Mouse (Mus musculus) megakaryocyte, adult 5-6 weeks (primary cell): ENCODE data around the gene Dnajb1. TPM values are rescaled to one million over a fixed set of nuclear protein-coding genes. Genes with fewer than 3 reads are reported as not detected.
"Not testable (repeated sequence)": the region's sequence is repeated elsewhere in the genome, so short reads cannot be mapped to it uniquely, and the experiment has no call there.

Experiments
- ATAC-seq: 2 replicates; pipeline ENCODE4 v1.8.0; 2016; ENCODE audit warnings: mild to moderate bottlenecking, inconsistent platforms; ENCODE audit not compliant: poor library complexity, severe bottlenecking
- total RNA-seq, 2 experiments: library from RNA; stranded (forward) in 1 of 2; stranded (reverse) in 1 of 2; fragments of 153-499, 151-499 nt in 1 of 2; fragments of 221-1000, 200-1000 nt in 1 of 2; gene quantifications; 2 replicates each; pipeline versions ENCODE4 v1.2.3 to v1.2.4; 2015 to 2017

Dnajb1 gene
- total RNA-seq, 2 experiments from 2014 or later: 26.4 to 40.0 TPM

GRCm38 (mm10) chr8:83577384-83577791 is 30.6 kb upstream of the Dnajb1 start:
- ATAC-seq: peak; percentile 53

- ATAC-seq: no peak
Measured at GRCm38 (mm10) chr8:83578131-83579055, 29.6 kb upstream of the Dnajb1 start.

- no peak for ATAC-seq
Measured at GRCm38 (mm10) chr8:83579676-83580075, 28.3 kb upstream of the Dnajb1 start.

GRCm38 (mm10) chr8:83580826-83581225 is 27.2 kb upstream of the Dnajb1 start:
- ATAC-seq: no peak

- no peak for ATAC-seq
Measured at GRCm38 (mm10) chr8:83582226-83582625, 25.8 kb upstream of the Dnajb1 start.

- ATAC-seq: no peak
Measured at GRCm38 (mm10) chr8:83583236-83583635, 24.8 kb upstream of the Dnajb1 start.

GRCm38 (mm10) chr8:83584771-83585170 is 23.2 kb upstream of the Dnajb1 start:
- ATAC-seq: no peak

- ATAC-seq: no peak
Measured at GRCm38 (mm10) chr8:83585333-83585732, 22.7 kb upstream of the Dnajb1 start.

GRCm38 (mm10) chr8:83587644-83588043 is 20.3 kb upstream of the Dnajb1 start:
- no peak for ATAC-seq

GRCm38 (mm10) chr8:83588886-83589285 is 19.1 kb upstream of the Dnajb1 start:
- no peak for ATAC-seq

- no peak for ATAC-seq
Measured at GRCm38 (mm10) chr8:83590488-83591023, 17.4 kb upstream of the Dnajb1 start.

GRCm38 (mm10) chr8:83592682-83593081 is 15.3 kb upstream of the Dnajb1 start:
- ATAC-seq: no peak

- peak; percentile 12; the same call in 1 of the 2 replicates for ATAC-seq
Measured at GRCm38 (mm10) chr8:83593325-83594166, 14.4 kb upstream of the Dnajb1 start.

GRCm38 (mm10) chr8:83594167-83595049 is 13.6 kb upstream of the Dnajb1 start:
- ATAC-seq: peak; percentile 95

GRCm38 (mm10) chr8:83595050-83595345 is 13.0 kb upstream of the Dnajb1 start:
- ATAC-seq: not testable (repeated sequence)

GRCm38 (mm10) chr8:83596369-83596768 is 11.6 kb upstream of the Dnajb1 start:
- 0 out of 2 replicates have a peak, but pooled peaks have one; percentile 13 for ATAC-seq

- ATAC-seq: no peak
Measured at GRCm38 (mm10) chr8:83598146-83598545, 9.8 kb upstream of the Dnajb1 start.

GRCm38 (mm10) chr8:83599814-83600213 is 8.2 kb upstream of the Dnajb1 start:
- no peak for ATAC-seq

GRCm38 (mm10) chr8:83602650-83603029 is 5.4 kb upstream of the Dnajb1 start:
- no peak for ATAC-seq

- ATAC-seq: peak; percentile 54
Measured at GRCm38 (mm10) chr8:83608398-83608829, 421 bp downstream of the Dnajb1 start.
